Mouse (Mus musculus) mature B cell (primary cell): ENCODE results near the gene Slc22a13.

Experiments used
- in situ Hi-C: fragments of 300-500 bp; cut with MboI; formaldehyde crosslinking; loops from 2 replicates; pipeline ENCODE4 v1.14.3; 2019

The Slc22a13 gene

DNA sequence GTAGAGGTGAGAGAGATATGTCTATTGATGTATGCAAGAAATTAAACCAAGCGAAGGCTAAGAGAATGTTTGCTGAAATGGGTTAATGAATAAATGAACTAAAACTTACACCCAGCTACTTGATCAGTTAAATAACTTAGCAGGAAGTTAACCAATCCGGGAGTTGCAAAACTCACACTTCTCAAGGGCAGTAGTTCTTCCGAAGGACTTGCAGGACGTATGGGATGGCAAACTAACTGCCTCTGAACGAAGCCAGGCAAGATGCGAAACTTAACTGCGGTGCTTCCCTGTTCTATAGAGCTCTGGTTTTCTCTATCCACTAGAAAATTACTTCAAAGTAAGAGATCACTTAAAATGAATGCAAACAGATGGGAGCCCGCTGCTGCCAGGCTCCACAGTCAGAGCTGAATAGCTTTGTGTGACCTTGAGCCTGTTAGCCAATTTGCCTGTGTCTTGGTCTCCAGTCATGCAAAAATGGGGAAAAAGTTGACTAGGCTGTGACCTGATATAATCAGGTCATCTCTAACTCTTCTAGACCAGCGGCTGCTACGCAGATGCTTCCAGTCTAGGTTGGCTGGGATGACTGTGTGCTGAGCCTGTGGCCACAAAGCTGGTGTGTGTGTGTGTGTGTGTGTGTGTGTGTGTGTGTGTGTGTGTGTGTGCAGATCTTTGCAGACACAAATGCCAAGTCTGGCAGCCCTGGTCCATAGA is 9.6 kb downstream of the Slc22a13 start:
- in situ Hi-C loops: no loop called here

DNA sequence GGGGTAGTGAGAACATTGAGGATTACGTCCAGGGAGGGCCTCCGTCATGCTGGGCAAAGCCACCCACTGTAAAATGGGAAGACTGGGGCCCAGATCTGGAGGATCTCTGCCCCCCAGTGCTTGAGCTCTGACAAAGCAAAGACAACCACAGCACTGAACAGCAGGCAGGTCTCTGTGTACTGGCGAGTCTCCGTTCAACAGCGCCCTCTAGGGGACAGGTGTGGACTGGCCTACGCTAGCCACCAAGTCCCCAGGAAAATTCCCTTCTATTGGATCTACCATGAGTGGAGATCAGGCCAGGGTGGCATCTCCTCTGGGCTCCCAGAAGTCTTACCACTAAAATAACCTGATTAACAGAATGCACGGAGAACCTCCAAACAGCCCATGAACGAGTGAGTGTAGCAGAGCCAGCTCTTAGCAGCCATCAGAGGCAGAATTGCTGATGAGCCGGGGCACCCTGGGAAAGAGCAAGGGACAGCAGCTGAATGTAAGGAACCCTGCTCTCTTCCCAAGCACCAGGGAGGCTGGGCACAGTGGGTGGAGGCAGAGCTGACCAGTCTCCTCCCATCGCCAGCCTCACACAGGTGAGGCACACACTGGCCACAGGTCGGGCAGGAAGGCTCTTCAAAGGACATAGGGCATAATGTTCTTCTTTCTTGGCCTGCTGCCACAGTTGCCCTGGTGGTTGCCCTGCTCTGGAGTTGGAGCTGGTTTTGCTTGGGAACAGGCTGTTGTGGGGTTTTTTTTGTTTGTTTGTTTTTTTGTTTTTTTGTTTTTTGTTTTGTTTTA is 16.5 kb downstream of the Slc22a13 start:
- in situ Hi-C loops: no loop called here

DNA sequence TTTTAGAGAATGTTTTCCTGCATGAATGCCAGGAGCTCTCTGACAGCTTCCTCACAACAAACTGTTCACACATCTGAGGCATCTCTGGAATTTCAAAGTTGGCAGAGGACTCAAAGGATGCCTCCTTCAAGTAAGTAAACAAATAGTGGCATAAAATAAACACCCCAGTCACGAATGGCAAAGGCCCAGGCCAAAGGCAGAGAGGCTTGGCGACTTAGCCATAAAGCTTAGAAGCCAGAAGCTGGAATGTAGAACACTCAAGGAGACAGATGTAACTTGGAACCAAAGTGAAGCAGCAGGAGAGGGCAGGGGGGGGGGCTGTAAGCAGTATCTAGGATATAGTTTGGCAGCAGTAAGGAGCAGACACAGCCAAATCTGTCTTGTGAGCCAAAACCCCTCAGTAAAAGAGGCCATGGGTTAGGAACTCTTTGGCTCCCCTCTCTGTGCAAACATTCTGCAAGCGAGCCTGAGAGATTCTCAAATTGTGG is 27.6 kb downstream of the Slc22a13 start:
- in situ Hi-C loops: no loop called here

DNA sequence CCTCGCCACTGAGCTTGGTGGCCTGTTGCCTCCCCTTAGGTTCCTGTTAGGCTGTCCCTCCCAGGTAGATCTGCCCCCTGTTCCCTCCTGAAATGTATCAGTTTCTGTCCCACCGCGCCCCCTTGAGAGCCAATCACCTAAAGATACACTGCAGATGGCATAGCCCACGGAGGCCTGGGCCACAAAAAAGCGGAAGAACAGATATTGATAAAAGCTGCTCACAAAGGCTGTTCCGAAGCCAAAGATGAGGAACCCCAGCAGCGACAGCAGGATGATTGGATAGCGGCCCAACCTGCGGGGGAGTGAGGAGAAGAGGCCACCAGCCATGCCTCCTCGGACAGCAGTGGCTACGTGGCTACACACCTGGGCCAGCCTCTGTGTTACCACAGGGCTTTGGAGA is 29.6 kb downstream of the Slc22a13 start:
- in situ Hi-C loops: no loop called here

DNA sequence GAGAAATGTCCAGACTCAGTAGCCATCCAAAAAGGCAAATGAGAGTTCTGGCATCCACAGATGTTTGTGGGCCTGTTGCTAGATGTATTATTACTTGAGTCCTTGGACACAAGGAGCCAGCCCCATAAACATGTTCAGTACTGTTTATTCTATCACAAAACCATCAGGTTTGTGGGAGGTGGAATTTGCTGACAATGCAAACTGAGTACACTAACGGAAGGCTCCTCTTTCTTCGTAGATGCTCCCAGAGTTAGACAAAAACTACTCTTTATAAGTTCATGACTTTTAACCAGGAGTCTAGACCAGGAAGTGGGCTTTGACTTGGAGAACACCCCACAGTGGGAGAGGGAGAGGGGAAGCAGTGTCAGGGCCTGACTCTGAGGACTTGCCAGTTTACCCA is 41.3 kb downstream of the Slc22a13 start:
- in situ Hi-C loops: no loop called here

DNA sequence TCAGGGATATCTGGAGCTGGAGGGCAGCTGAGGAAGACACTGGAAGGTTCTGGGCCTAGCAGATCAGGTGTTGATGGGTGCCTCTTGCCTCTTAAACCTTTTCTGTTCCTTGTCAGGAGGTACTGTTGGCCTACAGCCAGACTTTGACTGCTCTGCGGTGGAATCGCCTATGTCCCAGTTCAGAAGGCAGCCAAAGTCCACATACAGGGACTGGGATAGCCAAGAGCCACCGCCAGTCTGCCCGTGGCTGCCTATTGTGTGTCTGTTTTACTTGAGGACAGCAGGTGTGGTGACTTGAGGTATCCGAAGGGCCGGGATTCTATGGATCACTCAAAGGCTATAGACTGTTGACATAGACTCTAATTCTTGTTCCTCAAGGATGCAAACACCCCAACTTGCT is 43.4 kb downstream of the Slc22a13 start:
- in situ Hi-C loops: no loop called here

DNA sequence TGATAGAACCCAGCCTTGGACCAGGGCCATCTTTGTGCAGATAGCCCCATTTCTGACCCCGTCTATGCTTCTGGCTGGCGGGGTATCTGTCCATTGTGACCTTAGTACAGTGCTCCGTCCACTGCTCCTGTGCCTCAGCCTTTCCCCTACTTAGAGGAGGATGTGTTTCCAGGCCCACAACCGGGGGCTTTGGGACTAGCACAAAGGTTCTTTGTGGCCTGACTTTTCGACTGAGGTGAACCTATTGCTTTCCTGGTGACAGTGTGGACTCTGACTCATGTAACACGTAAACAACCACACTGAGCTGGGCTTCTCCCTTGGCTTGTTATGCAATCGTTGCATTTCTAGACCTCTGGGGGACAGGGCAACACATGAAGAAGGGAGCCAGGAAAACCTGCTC is 44.2 kb downstream of the Slc22a13 start:
- in situ Hi-C loops: no loop called here

DNA sequence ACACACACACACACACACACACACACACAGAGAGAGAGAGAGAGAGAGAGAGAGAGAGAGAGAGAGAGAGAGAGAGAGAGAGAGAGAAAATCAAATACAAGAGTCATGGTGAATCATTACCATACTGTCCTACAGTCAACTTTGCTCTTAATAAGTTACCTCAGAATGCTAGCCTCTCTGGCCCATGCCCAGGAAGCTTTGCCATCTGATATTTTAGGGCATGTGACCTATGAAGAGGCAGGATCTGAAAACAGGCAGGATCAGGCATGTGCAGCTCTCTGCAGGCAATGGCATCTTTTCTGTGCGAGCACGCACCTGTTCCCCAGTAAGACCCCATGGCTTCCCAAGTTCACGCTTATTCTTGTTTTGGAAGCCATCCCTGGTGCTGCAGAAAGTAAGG is 48.2 kb downstream of the Slc22a13 start:
- in situ Hi-C loops: no loop called here

DNA sequence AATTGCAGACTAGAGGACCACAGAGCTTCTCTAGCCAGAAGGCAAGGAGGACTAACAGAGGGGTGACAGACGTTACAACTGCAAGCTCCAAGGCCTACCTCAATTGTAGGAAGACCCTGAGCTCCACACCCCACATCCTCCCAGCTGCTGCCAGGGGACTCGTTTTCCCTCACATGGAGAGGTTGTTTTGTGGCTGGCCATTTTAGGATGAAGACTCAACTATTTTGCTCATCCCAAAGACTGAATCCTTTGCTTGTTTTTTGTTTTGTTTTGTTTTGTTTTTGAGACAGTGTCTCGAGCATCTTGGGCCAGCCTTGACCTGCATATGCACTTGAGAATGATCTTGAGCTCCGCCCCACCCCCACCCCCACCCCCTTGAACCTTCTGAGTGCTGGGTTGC is 50.0 kb downstream of the Slc22a13 start, which contains the start of gene Gm47289:
Gm47289 (plus strand) TSS at position 301 of the 400 bp plus-strand sequence.
- in situ Hi-C loops: no loop called here

DNA sequence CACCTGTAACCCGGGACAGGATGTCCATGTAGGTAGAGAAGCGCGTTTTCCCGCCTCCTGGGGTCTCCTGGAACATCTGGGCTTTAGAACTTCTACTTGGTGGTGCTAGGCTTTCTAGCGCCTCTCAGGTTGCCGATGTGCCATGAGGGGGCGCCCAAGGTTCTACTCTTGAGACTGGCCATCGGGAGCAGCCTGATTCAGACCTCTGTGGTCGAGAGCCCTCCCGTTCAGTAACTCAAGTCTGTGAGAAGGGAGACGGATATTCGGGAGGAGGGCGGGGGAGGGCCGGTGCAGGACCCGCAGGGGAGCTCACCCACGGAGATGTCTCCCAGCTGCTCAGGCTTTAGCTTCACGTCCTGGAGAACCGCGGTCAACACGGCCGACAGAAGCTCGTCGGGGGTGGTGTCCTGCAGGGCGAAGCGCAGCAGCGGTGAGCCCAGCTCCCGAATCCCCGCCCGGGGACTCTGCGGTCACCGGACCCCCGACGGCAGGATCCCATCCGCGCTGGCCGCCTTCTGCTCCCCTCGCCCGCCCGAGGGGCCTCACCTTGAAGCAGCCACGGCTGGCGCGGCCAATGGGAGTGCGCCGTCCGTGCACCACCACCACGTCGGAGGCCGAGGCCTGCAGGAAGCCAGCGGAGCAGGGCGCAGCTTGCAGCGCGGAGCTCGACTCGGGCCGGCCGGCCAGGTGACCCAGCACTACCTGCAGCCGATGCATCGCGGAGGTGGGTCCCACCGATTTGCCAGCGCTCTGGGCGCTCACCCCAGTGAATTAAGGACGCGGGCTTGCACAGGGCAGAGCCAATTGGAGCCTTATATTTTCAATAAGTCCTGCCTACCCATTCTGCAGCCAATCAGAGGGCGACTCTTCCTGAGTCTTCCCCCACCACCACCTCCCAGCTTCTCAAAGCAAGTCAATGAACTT is 52.4 kb downstream of the Slc22a13 start, which contains the start of gene Acaa1b:
Acaa1b (minus strand) TSS at position 816 of the 924 bp plus-strand sequence.
- in situ Hi-C loops: no loop called here

DNA sequence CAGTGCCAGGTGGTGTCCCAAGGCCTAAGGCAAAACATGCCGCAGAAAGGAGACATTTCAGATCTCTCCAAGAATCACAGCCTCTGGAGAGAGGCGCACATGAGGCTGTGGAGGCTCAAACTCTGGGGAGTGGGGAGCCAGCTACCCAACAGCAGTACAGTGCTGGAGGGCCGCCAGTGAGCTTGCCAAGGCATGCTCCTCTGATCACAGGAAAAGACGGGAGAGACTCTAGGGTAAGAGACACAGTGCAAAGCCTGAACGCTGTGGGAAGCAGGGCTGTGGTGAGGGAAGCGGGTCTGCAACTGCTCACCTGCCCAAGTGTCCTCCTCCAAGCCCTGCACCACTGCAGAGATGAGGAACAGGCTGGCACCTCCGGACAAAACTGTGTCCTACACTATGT is 53.1 kb downstream of the Slc22a13 start:
- in situ Hi-C loops: no loop called here

DNA sequence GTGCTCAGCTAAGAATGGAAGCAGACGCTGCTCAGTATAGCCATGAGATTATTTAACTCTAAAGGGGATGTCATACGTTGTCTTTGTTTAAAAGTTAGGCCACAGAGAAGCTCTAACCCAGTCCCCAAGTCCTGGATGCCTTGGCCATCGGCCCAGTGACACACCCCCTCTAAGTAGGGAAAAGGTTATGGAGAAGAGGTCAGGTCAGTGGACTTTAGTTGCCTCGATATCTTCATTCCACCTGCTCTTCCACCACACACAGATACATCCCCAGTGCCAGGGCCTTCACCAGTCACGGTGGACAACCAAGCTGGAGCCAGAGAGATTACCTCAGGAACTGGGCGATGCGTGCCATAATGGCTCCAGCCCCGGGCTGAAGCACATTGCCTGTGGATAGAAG is 53.5 kb downstream of the Slc22a13 start:
- in situ Hi-C loops: no loop called here

DNA sequence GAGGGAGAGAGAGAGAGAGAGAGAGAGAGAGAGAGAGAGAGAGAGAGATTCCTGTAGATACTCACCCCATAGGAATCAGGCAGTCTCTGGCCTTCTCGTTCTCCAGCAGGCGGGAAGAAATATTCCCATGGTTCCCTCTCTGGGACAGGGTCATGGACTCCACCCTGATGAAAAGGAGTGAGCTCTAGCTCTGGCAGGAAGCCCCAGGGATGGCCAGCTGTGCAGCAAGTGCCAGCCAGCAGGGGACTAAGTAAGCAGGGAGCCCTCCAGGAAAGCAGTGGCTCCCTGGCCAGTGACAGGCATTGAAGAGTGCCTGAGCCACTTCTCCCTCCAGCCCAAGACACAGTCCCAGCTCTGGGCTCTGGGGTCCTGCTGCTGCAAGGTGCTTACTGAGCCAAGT is 57.1 kb downstream of the Slc22a13 start:
- in situ Hi-C loops: no loop called here

DNA sequence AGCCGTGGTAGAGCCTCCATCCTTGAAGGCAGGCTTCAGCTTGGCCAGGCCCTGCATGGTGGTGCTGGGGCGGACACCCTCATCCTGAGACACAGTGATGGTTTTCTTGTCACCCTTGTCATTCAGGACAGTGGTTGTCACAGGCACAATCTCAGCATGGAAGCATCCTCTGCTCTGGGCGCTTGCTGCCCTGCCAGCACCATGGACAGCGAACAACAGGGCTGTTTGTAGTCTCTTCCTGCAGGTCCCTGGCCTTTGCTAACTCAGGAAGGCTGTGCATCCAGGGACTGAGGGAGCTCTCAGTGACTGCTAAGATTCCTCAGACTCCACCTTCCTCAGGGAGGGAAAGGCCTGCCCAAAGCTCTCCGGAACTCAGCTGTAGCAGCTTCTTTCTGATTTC is 59.3 kb downstream of the Slc22a13 start:
- in situ Hi-C loops: no loop called here

DNA sequence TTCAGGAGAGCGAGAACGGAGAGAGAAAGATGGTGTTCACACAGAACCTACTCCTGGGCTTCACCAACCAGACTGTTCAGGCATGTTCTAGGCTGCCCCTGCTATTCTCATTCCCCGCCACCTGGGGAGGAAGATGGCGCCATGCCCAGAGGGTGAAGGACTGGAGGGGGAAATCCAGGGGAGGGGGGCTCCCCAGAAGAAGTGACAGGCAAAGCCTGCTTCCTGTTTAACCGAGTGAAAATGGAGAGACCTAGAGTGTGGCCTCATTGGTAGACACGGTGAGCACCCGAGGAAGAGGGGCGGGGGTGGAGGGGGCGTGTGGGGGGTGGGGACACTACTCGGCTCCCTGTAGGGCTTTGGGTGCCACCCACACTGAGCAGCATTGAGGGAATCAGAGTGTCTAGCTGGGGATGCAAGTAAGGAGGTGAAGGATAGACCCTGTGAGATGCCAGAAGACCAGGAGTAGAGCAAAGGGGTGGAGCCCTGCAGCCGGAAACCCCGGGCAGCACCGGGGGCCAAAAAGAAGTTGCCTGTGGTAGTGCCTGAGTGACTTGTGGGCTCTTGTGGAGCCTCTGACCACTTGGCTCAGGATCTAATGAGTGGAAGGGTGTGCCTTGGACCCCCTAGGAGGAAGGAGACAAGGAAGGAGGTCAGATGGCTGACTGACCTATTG is 62.7 kb downstream of the Slc22a13 start:
- in situ Hi-C loops: no loop called here

DNA sequence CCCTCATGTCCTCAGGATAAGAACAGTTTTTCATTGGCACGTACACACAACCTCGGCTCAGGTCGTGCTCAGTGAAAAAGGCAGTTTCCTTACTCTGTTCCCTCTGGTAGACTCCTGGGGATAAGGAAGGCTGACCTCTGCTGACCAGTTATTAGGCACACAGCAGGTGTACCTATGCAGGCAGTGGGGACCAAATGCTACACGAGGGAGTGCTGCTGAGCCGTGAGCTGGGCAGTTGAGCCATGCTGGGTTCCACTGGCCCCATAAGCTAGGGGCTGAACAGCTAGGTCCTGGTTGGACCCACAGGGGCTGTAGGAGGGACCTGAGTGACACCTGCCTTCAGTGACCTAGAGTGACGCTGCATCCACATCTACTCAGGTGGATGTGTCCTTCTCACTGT is 63.3 kb downstream of the Slc22a13 start:
- in situ Hi-C loops: no loop called here

DNA sequence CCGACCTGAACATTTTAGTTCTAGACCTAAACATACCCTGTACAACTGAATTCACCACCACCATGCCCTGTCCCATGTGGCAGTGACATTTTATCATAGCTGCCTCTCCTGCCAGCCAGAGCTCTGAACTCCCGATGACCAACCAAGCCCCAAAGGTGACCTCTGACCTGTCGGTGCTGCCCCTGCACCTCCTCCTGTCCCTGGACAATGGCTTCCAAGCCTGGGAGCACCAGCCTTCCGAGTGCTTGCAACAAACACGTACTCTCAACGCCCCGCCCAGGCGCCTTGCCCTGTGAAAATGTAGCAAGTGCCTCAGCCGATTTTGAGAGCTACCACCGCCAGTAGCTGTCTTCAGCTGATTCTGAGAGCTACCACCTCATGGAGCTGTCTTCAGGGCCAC is 63.8 kb downstream of the Slc22a13 start:
- in situ Hi-C loops: no loop called here

DNA sequence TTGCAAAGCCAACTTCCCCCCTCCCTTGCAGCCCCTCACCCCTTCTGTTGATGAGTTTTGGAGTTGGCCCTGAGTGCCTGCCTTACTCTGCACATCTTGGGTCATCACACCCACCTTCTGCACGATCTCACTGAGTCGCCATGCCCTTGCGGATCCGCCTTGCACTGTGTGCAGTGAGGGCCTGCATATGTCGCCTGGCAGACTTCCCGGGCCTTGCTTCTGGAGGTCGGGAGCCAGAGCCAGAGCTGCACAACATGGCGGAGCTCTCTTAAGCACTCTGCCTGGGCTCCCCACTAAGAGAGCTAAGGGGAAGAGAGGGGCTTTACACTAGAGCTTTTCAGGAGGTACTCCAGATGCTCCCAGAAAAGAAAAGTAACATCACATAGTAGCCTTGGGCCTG is 64.2 kb downstream of the Slc22a13 start:
- in situ Hi-C loops: no loop called here

DNA sequence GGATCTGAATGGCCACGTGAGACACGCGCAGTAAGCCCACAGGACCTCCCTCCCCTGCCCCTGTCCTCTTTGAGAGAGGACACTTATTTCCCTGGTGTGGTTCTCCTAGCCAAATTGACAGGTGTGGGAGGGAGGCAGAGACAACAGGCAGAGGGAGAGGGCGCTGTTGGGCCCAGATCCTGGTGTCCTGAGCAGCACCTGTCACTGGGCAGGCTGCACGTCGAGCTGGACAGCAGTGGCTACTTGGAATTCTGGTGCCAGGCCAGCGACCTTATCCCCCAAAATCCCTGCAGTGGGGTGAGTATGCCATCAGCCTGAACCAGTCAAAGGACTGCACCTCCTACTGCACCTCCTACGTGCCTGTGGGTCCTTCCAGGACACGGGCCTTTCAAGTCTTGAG is 65.5 kb downstream of the Slc22a13 start:
- in situ Hi-C loops: no loop called here
